Mouse (Mus musculus) spleen, embryonic (tissue): ENCODE measurements around the gene Vegfd.

Source experiments
- CTCF ChIA-PET: fragments of 350-600 bp; sonication (Branson Sonifier 250); formaldehyde crosslinking; loops from one replicate; lab custom pipeline; 2022; lab: Charles Lee

The Vegfd gene

DNA sequence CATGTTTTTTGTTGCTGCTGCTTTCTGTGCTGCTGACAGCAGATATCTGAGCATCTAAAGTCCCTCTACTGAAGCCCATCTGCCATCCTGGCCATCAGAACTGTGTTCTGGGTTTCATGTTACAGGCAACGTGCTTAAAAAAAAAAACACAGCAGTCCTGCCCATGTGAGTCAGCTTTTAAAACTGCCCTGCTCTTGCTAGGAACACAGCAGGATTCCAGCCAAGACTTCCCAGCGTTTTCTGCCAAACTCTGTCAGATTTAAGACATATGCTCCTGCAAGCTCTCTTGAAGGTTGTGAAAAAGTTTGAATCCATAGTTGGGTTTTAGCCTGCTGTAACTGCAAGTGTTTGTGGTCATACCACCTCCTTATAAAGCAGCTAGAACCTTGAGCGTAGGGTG lies at the start of gene Vegfd:
TSS of gene Vegfd (plus strand) at position 298 of the 400 bp plus-strand sequence.
- CTCF ChIA-PET = no interaction called here

- CTCF ChIA-PET = no interaction called here
These were observed 49.7 kb upstream of the Vegfd start for GRCm38 (mm10) chrX:164323391-164323913.

- CTCF ChIA-PET = no interaction called here
These were observed 42.8 kb upstream of the Vegfd start for GRCm38 (mm10) chrX:164330351-164330750.

GRCm38 (mm10) chrX:164330766-164331165 lies 42.4 kb upstream of the Vegfd start:
- CTCF ChIA-PET = no interaction called here

GRCm38 (mm10) chrX:164338591-164338990 lies 34.6 kb upstream of the Vegfd start:
- CTCF ChIA-PET = no interaction called here

DNA sequence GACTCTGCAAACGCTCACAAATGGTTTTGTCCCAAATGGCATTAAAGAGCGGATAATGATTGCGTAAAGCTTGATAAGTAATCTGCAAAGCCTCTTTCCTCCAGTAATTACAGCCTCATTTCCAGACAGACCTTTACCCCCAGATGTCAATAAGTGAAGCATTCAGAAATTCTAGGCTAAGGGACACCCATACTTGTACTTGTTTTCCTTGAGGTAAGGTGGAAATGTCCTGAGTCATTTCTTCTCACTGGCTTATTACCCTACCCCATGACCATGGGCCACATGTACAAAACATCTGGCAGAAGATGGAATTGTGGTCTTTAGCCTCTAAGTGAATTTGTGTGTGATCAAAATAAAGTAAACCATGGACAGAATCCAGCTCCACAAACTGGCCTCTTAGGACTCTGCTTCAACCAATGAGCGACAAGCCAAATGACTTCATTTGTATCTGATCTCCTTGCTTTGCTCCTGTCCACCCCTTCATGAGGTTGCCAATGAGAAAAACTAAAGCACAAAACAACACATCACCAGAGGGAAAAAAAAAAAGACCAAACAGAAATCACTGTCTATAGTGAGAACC lies 27.7 kb upstream of the Vegfd start:
- CTCF ChIA-PET = no interaction called here

- CTCF ChIA-PET = no interaction called here
These were observed 24.2 kb upstream of the Vegfd start for GRCm38 (mm10) chrX:164348937-164349336.

DNA sequence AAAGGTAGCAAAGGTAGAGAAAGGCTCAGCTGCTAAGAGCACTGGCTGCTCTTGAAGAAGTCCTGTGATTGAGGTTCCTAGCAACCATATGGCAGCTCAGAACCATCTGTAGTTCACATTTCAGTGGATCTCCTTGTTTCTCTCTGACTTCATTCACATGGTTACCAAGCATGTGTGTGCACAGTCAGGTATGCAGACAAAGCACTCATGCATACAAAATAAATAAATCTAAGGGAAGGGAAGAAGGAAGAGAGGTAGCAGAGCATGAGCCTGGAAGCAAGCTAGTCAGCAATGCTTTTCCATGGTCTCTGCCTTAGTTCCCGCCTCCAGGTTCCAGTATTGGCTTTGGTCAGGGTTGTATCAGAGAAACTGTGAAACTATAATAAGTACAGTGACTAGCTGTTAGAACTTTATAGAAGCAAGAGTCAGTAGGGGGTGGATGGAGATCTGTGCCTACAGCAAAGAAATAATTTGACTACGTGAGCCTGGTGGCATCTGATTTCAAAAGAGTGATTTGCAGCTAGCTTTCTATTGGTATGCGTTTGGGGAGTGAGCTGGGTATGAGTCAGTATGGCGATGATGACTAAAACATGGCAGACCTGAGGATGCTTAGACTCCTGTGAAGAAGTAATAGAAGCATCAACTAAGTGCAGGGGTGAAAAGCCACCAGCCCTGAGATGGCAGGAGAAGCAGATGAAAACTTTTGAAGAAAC lies 7.9 kb upstream of the Vegfd start:
- CTCF ChIA-PET = no interaction called here

GRCm38 (mm10) chrX:164370576-164370975 lies 2.6 kb upstream of the Vegfd start:
- CTCF ChIA-PET = no interaction called here

DNA sequence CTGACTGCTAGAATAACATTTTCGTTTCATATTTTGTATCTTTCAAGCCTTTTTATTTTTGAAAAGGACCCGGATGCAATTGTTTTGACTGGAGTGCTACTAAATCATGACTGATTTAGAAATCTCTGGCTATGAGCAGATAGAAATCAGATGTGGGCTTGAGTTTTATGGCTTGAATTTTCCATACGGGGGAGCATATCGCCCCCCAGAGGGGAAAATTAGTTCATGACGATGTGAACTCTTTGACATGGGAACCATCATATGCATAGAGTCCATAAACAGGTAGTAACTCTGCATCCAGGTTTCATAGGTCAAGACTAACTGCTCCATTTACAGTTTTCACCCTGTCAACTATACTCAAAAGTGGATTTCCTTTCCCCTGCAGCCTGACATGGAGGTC lies 1.4 kb downstream of the Vegfd start:
- CTCF ChIA-PET = no interaction called here

GRCm38 (mm10) chrX:164379721-164380120 lies 6.5 kb downstream of the Vegfd start:
- CTCF ChIA-PET = no interaction called here

GRCm38 (mm10) chrX:164381618-164382408 lies 8.6 kb downstream of the Vegfd start:
- CTCF ChIA-PET = no interaction called here

GRCm38 (mm10) chrX:164394091-164394490 lies 20.9 kb downstream of the Vegfd start:
- CTCF ChIA-PET = no interaction called here

DNA sequence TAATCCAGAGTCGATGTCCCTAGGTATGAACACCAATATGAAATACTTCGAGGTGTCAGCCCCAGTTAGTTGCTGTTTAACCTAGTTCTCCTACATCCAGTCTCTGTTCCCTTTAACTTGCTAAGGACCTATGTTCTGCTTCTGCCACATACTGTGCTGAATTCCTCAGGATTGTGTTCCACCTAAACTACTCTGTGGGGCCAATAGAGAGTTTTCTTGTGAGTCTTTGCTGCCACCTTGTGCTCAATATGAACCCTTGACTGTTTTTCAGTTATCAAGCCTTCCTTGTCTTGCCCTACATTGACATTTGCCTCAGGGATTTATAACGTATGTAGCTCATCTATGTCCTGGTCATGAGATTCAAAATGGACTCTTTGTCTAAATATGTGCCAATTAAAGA lies 25.3 kb downstream of the Vegfd start:
- CTCF ChIA-PET = no interaction called here

DNA sequence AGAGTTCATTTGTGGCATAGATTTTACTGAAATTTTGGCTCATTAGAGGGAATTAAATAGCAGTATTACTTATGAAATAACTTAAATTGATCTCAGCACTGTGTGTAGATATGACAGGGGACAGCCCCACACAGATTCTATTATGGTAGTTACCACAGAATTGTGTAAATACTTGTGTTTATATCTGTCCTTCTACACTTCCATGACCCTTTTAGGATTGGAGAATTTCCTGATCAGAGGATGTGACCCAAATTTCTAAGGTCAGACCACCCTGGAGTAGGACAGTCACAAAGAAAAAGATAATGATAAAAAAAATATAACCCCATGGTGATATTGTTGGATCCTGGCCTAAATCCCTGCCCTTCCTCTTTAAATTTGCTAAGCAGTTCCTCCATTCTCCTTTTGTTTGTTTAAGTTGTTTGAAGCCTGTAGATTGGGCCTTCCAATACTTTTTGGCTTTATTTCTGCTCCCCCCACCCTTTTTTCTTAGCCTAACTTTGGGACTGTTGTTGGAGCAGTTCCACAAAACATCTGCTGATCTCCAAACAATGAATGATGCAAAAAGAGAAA lies 32.0 kb downstream of the Vegfd start:
- CTCF ChIA-PET = no interaction called here

- CTCF ChIA-PET = no interaction called here
These were observed 33.2 kb downstream of the Vegfd start for GRCm38 (mm10) chrX:164406133-164407022.

DNA sequence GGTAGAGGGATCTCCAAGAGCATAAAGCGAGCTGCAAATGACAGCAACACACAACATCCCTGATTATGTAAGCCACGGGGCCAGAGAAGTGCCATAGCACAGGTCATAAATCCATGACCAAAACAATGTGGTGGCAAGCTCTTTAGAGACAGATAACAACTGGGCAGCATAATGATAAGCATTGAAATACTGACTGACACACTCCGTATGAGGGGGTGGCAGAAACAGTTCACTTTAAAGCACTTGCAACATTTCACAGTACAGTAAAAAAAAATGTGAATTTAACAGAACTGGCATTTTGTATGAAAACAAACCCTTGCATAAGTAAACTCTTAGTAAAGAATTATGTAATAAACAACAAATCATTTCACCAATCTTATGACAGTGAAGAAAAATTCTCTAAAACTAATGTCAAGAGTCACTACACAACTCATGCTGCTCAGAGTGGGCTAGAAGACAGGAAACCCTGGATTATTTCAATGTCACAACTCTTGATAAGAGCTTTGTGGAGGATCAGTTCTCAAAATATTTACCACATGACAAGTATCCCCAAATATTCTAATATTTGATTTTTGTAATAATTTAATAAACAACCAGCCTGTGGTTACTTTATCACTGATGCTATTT lies 35.2 kb downstream of the Vegfd start:
- CTCF ChIA-PET = no interaction called here

DNA sequence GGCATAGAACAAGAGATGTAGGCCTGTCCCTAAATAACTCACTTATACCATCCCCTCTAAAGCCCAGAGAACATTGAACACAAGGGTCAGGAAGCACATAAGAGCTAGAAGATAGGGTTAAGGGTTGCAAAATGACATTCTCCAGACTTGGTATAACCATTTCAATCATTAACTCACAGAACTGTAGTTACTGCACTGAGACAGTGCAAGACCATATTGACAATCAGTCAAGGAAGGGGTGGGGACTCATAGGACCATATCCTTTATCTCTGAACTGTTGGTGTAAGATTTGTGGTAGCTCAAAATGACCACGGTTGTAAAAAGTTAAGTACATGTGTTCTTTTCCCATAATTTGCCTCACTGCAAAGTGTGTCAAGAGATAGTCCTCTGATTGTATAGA lies 37.4 kb downstream of the Vegfd start:
- CTCF ChIA-PET = no interaction called here

DNA sequence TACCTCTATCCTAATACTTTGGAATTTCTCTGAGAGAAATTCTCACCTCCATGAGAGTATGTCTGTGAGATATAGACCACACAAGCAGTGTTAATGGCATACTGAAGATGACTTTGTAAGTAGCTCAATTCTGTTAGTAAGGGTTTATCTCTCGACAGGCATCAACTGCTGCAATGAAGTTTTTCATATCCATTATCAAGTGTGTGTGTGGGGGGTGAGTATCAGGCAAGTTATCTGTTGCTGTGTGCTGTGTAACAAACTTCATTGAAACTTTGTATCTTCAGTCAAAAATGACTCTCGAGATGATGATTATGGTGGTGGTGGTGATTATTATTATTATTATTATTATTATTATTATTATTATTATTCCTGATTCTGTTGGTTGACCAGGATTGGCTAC lies 43.6 kb downstream of the Vegfd start:
- CTCF ChIA-PET = no interaction called here

DNA sequence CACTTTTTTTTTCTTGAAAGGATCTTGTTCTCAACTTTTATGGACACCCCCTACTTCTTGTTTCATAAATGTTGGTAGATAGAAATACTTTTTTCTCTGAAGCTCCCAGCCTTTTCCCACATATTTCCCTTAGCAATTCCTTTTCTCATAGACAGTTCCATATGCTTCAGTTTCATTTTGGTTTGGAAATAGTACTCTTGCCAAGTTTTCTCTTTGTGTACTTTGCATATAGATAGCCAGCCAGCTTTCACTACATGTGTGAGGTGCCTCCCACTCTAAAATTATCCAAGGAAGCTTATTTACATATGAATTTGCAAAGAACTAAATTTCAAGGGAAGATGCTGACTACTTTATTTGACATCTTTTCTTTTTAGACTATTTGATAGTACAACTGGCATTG lies 44.8 kb downstream of the Vegfd start:
- CTCF ChIA-PET = no interaction called here

GRCm38 (mm10) chrX:164419471-164419939 lies 46.3 kb downstream of the Vegfd start, which contains the start of gene Piga:
Gene Piga (plus strand): TSS chrX:164419787.
- CTCF ChIA-PET = interaction anchor here (0.7 kb wide), 1 partner anchor 33 kb away, joined by 12 read pairs; no protein-coding TSS in a partner anchor
